ENCODE assay signal across 15 mouse cellular contexts in genomic region chr9:73272614-73273013, GRCm38 (mm10).
"Had no signal": no experiment of that assay in that cellular context is flagged by ENCODE, and none has a peak within 500 bp of the region (broad histone marks: within the 10 kb centered on the region; RNA-seq: fewer than 3 reads in every experiment).

No protein-coding gene starts in this region.

- H3K4me3 ChIP-seq: kidney, embryonic 15.5 days; limb, embryonic 10.5 days; liver, embryonic 15.5 days; midbrain, embryonic 13.5 days; stomach, embryonic 15.5 days had no signal

- DNase-seq: kidney, adult 2 months; kidney, postnatal 14 days; layer of hippocampus, postnatal 36 days; lung, adult 2 months; lung, postnatal 36 days; spleen, adult 18-20 months; thymus, adult 18-20 months; thymus, postnatal 25 days had no signal

- H3K27ac ChIP-seq: kidney, embryonic 15.5 days; limb, embryonic 10.5 days; liver, embryonic 15.5 days; midbrain, embryonic 13.5 days; stomach, embryonic 15.5 days had no signal

- ATAC-seq: intestine, embryonic 16.5 days; lung, postnatal 0 days; midbrain, embryonic 13.5 days had no signal
